ENCODE assay signal across 8 mouse cellular contexts in genomic region chr11:100575484-100575855, GRCm38 (mm10). TPM values are rescaled to one million over a fixed set of nuclear protein-coding genes. Genes with fewer than 3 reads are reported as not detected.
DNase-seq lines count a peak whose midpoint lies in the region; ATAC-seq and TF ChIP-seq lines count a peak whose summit lies in the region.

No protein-coding gene starts in this region.

- H3K9me3 ChIP-seq in kidney, postnatal 0 days (replicated peaks; ENCODE audit: low read length) = no peaks in the 10 kb centered on the region
- H3K9me3 ChIP-seq in heart, embryonic 16.5 days (replicated peaks; ENCODE audit: control insufficient read depth, low read length) = no peaks in the 10 kb centered on the region

- WGBS in kidney, postnatal 0 days = 60% methylated on average over 2 of the region's 2 CpGs
- WGBS in heart, embryonic 16.5 days = 39% methylated on average over 2 of the region's 2 CpGs
- 58% methylated on average over 2 of the region's 2 CpGs for WGBS in liver, adult 2 months

- 0 out of 2 replicates have a peak overlapping the region, but pooled peaks have one; percentile 46 for H3K9ac ChIP-seq in kidney, postnatal 0 days (ENCODE audit: low read depth, low read length)
- peak overlapping the region; percentile 83 for H3K9ac ChIP-seq in heart, embryonic 16.5 days (ENCODE audit: low read length)
- H3K9ac ChIP-seq in liver, adult 2 months (ENCODE audit: low read depth, low read length) = peak overlapping the region; percentile 92

- no peak overlapping the region for H3K27ac ChIP-seq in kidney, postnatal 0 days
- H3K27ac ChIP-seq in cortical plate, adult 2 months (ENCODE audit: insufficient read depth, low read length) = peak overlapping the region; percentile 82
- peak overlapping the region; percentile 80 for H3K27ac ChIP-seq in heart, embryonic 16.5 days (ENCODE audit: low read length)
- no peak overlapping the region for H3K27ac ChIP-seq in liver, adult 2 months (replicated peaks; ENCODE audit: insufficient read depth, low read depth, low read length)

- DNase-seq in kidney, postnatal 0 days (ENCODE audit: low spot score) = no peak
- no peak for DNase-seq in kidney, adult 9 months
- no peak for DNase-seq in liver, adult 2 months (ENCODE audit: extremely low read depth, low read depth, low spot score)
- DNase-seq in retina, postnatal 7 days (ENCODE audit: low read depth, low spot score) = peak; percentile 9
- DNase-seq in ovary, postnatal 36 days (ENCODE audit: low spot score) = no peak
- DNase-seq in gastrocnemius, postnatal 25 days = no peak

- no peak for ATAC-seq in kidney, postnatal 0 days (replicated peaks; ENCODE audit: low FRiP score, low read depth)
- ATAC-seq in heart, embryonic 16.5 days (replicated peaks; ENCODE audit: extremely low read depth, insufficient read depth, low FRiP score) = no peak

- H3K36me3 ChIP-seq in kidney, postnatal 0 days (ENCODE audit: insufficient read depth, low read length) = peaks cover 7% of the 10 kb centered on the region; the same call in 1 of the 2 replicates
- H3K36me3 ChIP-seq in heart, embryonic 16.5 days (ENCODE audit: control insufficient read depth, insufficient read depth) = peaks cover 6% of the 10 kb centered on the region
- H3K36me3 ChIP-seq in liver, adult 2 months (ENCODE audit: control insufficient read depth, insufficient read depth, low read length) = no peaks in the 10 kb centered on the region; the same call in 1 of the 2 replicates

- H3K79me2 ChIP-seq in liver, adult 2 months (ENCODE audit: control insufficient read depth, insufficient read depth, low read length) = no peaks in the 10 kb centered on the region

- TF ChIP-seq POLR2A in cortical plate, adult 2 months (IDR thresholded peaks at IDR 0.05; ENCODE audit: extremely low read depth, insufficient read depth, low read length) = peak; percentile 19; the same call in 1 of the 2 replicates
- no peak for TF ChIP-seq POLR2A in liver, adult 2 months (IDR thresholded peaks at IDR 0.05; ENCODE audit: extremely low read depth, insufficient read depth, low read length)

- H3K4me1 ChIP-seq in kidney, postnatal 0 days (replicated peaks; ENCODE audit: insufficient read depth, low read length) = 0 out of 2 replicates have a peak, but pooled peaks cover 7% of the 10 kb centered on the region
- H3K4me1 ChIP-seq in cortical plate, adult 2 months (ENCODE audit: control insufficient read depth, insufficient read depth, low read length) = peaks cover 3% of the 10 kb centered on the region; the same call in 1 of the 2 replicates
- peaks cover 18% of the 10 kb centered on the region for H3K4me1 ChIP-seq in heart, embryonic 16.5 days (ENCODE audit: control insufficient read depth, insufficient read depth, low read length)
- H3K4me1 ChIP-seq in liver, adult 2 months (ENCODE audit: control insufficient read depth, insufficient read depth, low read length) = peaks cover 3% of the 10 kb centered on the region; the same call in 1 of the 2 replicates

- no peak for TF ChIP-seq CTCF in kidney, postnatal 0 days (IDR thresholded peaks at IDR 0.05; ENCODE audit: low read depth)
- no peak for TF ChIP-seq CTCF in cortical plate, adult 2 months (IDR thresholded peaks at IDR 0.05; ENCODE audit: extremely low read depth, insufficient read depth, low read length)
- no peak for TF ChIP-seq CTCF in liver, adult 2 months (IDR thresholded peaks at IDR 0.05; ENCODE audit: low read depth, low read length)

- peak overlapping the region; percentile 73 for H3K4me2 ChIP-seq in kidney, postnatal 0 days (ENCODE audit: low read length)
- peak overlapping the region; percentile 69 for H3K4me2 ChIP-seq in heart, embryonic 16.5 days (ENCODE audit: low read depth, low read length)

- peak overlapping the region; percentile 60 for H3K4me3 ChIP-seq in kidney, postnatal 0 days (replicated peaks; ENCODE audit: low read depth, low read length)
- H3K4me3 ChIP-seq in cortical plate, adult 2 months (ENCODE audit: insufficient read depth, low read length) = peak overlapping the region; percentile 44
- peak overlapping the region; percentile 87 for H3K4me3 ChIP-seq in heart, embryonic 16.5 days (ENCODE audit: low read length)
- peak overlapping the region; percentile 82 for H3K4me3 ChIP-seq in liver, adult 2 months (ENCODE audit: insufficient read depth, low read depth, low read length)

- no peaks in the 10 kb centered on the region; the same call in 1 of the 2 replicates for H3K27me3 ChIP-seq in kidney, postnatal 0 days (ENCODE audit: insufficient read depth, low read length)
- H3K27me3 ChIP-seq in heart, embryonic 16.5 days (ENCODE audit: control insufficient read depth, insufficient read depth, low read length) = no peaks in the 10 kb centered on the region
- H3K27me3 ChIP-seq in liver, adult 2 months (ENCODE audit: control insufficient read depth, insufficient read depth, low read length) = no peaks in the 10 kb centered on the region

RNA-seq across cellular contexts. Expression of gene Cnp, which starts 0.8 kb away (rescaled TPM):
- 23.7 and 24.2 TPM in 2 replicates for polyA plus RNA-seq in kidney, postnatal 0 days (2015; fragmentation: Nextera tagmentation; extraction: Ambion mirVana)
- 396 and 492 TPM in 2 replicates for polyA plus RNA-seq in cortical plate, adult 2 months (2012; rRNA removed)
- polyA plus RNA-seq in heart, embryonic 16.5 days (2015; fragmentation: Nextera tagmentation; extraction: Ambion mirVana) = 24.8 and 32.1 TPM in 2 replicates
- 10.1 and 11.6 TPM in 2 replicates for total RNA-seq in liver, adult 2 months (2014; rRNA removed)
- 11.0 and 17.3 TPM in 2 replicates for polyA plus RNA-seq in liver, adult 2 months (2012; rRNA removed)
- total RNA-seq in gastrocnemius, postnatal 25 days (2021) = 1 to 10 TPM; 8.6 to 9.6 TPM

RNA-seq across cellular contexts. Expression of gene Ttc25, which starts 30.1 kb away (rescaled TPM):
- polyA plus RNA-seq in kidney, postnatal 0 days (2015; fragmentation: Nextera tagmentation; extraction: Ambion mirVana) = 0.72 and 0.96 TPM in 2 replicates
- polyA plus RNA-seq in cortical plate, adult 2 months (2012; rRNA removed) = 1.8 and 2.0 TPM in 2 replicates
- 0.85 and 0.94 TPM in 2 replicates for polyA plus RNA-seq in heart, embryonic 16.5 days (2015; fragmentation: Nextera tagmentation; extraction: Ambion mirVana)
- total RNA-seq in liver, adult 2 months (2014; rRNA removed) = 0.28 and 0.40 TPM in 2 replicates
- 0.04 and 0.05 TPM in 2 replicates for polyA plus RNA-seq in liver, adult 2 months (2012; rRNA removed)
- total RNA-seq in gastrocnemius, postnatal 25 days (2021) = under 1 TPM; 0.36 to 0.38 TPM

RNA-seq across cellular contexts. Expression of gene Nkiras2, which starts 43.6 kb away (rescaled TPM):
- 52.6 and 54.0 TPM in 2 replicates for polyA plus RNA-seq in kidney, postnatal 0 days (2015; fragmentation: Nextera tagmentation; extraction: Ambion mirVana)
- polyA plus RNA-seq in cortical plate, adult 2 months (2012; rRNA removed) = 19.6 and 20.9 TPM in 2 replicates
- 78.8 and 81.5 TPM in 2 replicates for polyA plus RNA-seq in heart, embryonic 16.5 days (2015; fragmentation: Nextera tagmentation; extraction: Ambion mirVana)
- 13.7 and 16.0 TPM in 2 replicates for total RNA-seq in liver, adult 2 months (2014; rRNA removed)
- polyA plus RNA-seq in liver, adult 2 months (2012; rRNA removed) = 32.0 and 33.4 TPM in 2 replicates
- 10 to 100 TPM; 19.9 to 21.5 TPM for total RNA-seq in gastrocnemius, postnatal 25 days (2021)

RNA-seq across cellular contexts. Expression of gene Dnajc7, which starts 44.5 kb away (rescaled TPM):
- 142 and 151 TPM in 2 replicates for polyA plus RNA-seq in kidney, postnatal 0 days (2015; fragmentation: Nextera tagmentation; extraction: Ambion mirVana)
- 165 and 175 TPM in 2 replicates for polyA plus RNA-seq in cortical plate, adult 2 months (2012; rRNA removed)
- polyA plus RNA-seq in heart, embryonic 16.5 days (2015; fragmentation: Nextera tagmentation; extraction: Ambion mirVana) = 219 and 228 TPM in 2 replicates
- 40.9 and 44.7 TPM in 2 replicates for total RNA-seq in liver, adult 2 months (2014; rRNA removed)
- 16.1 and 16.7 TPM in 2 replicates for polyA plus RNA-seq in liver, adult 2 months (2012; rRNA removed)
- total RNA-seq in gastrocnemius, postnatal 25 days (2021) = 100 to 1,000 TPM; 123 to 126 TPM

RNA-seq across cellular contexts. Expression of gene Acly, which starts 47.7 kb away (rescaled TPM):
- 86.4 and 98.4 TPM in 2 replicates for polyA plus RNA-seq in kidney, postnatal 0 days (2015; fragmentation: Nextera tagmentation; extraction: Ambion mirVana)
- 87.1 and 94.6 TPM in 2 replicates for polyA plus RNA-seq in cortical plate, adult 2 months (2012; rRNA removed)
- polyA plus RNA-seq in heart, embryonic 16.5 days (2015; fragmentation: Nextera tagmentation; extraction: Ambion mirVana) = 64.4 and 67.1 TPM in 2 replicates
- 205 and 272 TPM in 2 replicates for total RNA-seq in liver, adult 2 months (2014; rRNA removed)
- polyA plus RNA-seq in liver, adult 2 months (2012; rRNA removed) = 118 and 124 TPM in 2 replicates
- total RNA-seq in gastrocnemius, postnatal 25 days (2021) = 10 to 100 TPM; 10.6 to 20.3 TPM

Comparison
In these comparisons a context has a peak if more than half of its experiments do, and no peak if none do; other contexts are left out.
1. H3K27ac ChIP-seq: peak in cortical plate, adult 2 months (single experiment) and heart, embryonic 16.5 days (single experiment); none in kidney, postnatal 0 days (single experiment) and liver, adult 2 months (single experiment).
2. RNA of gene Cnp, which starts 0.8 kb away (polyA plus RNA-seq): 396 to 492 TPM in cortical plate, adult 2 months; 24.8 to 32.1 TPM in heart, embryonic 16.5 days, 23.7 to 24.2 TPM in kidney, postnatal 0 days and 11.0 to 17.3 TPM in liver, adult 2 months; every median in the first group is over 10 times any median in the second.
3. Peak in every context shown above with its lines, with median percentiles within 50 percentile points of each other: H3K4me3 ChIP-seq and H3K9ac ChIP-seq.